Mouse (Mus musculus) granulocyte monocyte progenitor cell, adult 5-6 weeks (primary cell): ENCODE data around the gene Car4. TPM values are rescaled to one million over a fixed set of nuclear protein-coding genes. Genes with fewer than 3 reads are reported as not detected.

Source experiments
- ATAC-seq: replicated peaks from 2 replicates; pipeline ENCODE4 v1.8.0; 2016; ENCODE audit warnings: mild to moderate bottlenecking, moderate TSS enrichment, inconsistent platforms; ENCODE audit not compliant: poor library complexity, severe bottlenecking
- total RNA-seq, 2 experiments: library from RNA; stranded (forward) in 1 of 2; stranded (reverse) in 1 of 2; fragments of 200-712, 200-1000 nt in 1 of 2; fragments of >200 nt in 1 of 2; fragmentation: Nextera tagmentation in 1 of 2; gene quantifications; 2 replicates each; pipeline ENCODE4 v1.2.3; 2014 to 2017

The Car4 gene
- not detected in 2 replicates for total RNA-seq (2014; fragmentation: Nextera tagmentation)
- not detected in 2 replicates for total RNA-seq (2017)

DNA sequence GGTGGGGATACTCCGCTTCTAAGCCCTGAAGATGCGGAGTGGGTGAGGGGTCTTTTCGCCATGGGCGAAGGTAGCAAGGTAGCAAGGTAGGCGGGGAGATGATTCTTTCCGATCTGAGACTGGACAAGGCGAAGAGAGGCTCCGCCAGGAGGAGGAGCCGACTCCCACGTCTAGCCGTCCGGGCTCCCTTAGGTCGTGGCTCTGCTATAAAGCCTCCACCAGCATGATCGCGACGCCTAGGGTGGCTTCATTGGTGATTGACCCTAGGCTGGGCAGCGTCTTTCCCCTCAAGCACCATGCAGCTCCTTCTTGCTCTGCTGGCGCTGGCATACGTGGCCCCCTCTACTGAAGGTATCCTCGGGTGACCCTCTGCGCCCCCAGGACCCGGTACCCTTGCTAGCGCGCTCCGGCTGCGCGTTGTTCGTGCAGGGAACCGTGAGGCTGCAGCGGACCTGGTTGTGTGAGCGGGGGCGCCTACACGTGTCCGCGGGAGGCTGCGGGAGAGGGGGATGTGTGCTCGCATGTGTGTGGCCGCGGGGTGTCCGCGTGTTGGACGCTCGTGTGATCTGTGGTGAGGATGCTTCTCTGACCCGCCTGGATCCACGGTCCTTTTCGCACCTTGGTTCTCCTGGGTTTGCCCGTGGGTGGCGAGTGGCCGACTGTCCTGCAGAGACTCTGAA lies at the start of gene Car4:
TSS of gene Car4 (plus strand) at position 196 of the 680 bp plus-strand sequence.
- no peak for ATAC-seq

DNA sequence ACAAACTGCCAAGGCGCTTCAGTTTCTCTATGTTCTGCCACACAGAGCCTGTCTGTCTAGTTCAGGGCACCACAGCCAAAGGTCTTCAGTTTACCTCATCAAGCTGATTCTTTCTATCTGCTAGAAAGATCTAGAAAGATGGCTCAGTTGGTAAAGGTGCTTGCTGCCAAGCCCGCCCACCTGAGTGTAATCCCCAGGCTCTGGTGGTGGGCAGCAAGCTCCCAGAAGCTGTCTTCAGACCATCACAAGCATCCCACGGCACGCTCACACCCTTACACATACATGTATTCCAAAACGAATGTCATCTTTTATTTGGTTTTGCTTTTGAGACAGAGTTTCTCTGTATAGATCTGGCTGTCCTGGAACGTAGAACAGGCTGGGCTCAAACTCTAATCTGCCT lies 49.1 kb upstream of the Car4 start:
- ATAC-seq: no peak

DNA sequence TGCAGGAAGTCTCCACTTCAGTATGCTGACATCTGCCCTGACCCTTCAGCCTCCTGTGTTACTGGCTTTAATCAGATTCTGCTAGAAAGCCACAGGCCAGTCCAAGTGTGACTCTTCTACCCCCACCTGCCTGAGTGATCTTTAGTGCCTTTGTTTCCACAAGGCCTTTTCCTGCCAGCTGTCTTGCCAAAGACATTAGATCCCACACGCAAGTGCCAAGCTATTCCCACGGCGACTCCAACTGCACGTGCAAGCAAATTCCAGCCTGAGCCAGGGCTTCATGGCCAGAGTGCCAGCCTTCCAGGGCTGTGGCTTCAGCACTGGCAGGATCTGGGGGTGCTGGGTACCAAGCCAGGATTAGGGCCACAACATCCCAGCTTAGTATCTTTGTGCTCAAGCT lies 47.2 kb upstream of the Car4 start:
- no peak for ATAC-seq

DNA sequence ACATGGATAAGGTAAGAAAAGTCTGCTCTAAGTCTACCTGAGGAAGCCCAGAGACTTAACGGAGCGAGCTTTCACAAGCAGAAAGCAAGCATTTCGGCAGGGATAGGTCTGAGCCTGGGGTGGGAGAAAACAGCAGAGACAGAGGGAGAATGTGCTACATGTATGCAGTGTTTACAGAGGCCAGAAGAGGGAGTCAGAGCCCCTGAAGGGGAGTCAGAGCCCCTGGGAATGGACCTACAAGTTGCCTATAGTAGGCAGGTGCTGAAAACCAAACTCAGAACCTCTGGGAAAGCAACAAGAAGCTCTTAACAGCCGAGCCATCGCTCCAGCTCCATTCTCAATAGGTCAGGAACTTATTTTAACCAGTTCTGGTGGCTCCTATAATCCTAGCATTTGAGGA lies 42.9 kb upstream of the Car4 start:
- peak; percentile 21; the same call in 1 of the 2 replicates for ATAC-seq

DNA sequence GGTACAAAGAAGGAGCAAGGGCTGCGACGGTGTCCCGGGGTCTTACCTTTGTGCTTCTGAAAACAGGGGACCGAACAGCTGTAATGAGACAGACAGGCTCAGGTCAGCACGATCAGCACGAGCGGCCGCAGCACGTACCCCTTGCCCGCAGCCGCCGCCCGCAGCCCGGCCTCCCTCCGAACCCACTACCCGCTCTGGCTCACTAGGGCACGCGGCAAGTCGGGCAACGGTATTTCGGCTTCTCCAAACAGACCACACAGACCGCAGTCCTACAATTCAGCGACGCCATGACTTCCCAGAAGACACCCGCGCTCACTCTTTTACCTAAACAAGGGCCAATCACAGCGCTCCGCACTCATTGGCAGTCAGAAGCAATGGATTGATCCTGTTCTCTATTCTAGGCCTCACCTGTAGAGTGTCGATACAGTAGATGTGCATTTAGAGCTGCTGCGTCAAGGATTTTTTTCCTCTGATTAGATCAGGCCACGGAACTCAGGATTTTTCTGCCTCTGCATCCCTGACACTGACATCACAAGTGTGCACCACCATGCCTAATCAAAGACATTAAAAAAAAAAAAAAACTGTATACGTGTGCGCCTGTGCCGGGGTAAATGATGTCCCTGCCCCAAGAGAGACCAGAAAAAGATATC lies 41.4 kb upstream of the Car4 start, which contains the start of gene Znhit3:
TSS of gene Znhit3 (minus strand) at position 314 of the 650 bp plus-strand sequence.
- peak; percentile 95 for ATAC-seq

DNA sequence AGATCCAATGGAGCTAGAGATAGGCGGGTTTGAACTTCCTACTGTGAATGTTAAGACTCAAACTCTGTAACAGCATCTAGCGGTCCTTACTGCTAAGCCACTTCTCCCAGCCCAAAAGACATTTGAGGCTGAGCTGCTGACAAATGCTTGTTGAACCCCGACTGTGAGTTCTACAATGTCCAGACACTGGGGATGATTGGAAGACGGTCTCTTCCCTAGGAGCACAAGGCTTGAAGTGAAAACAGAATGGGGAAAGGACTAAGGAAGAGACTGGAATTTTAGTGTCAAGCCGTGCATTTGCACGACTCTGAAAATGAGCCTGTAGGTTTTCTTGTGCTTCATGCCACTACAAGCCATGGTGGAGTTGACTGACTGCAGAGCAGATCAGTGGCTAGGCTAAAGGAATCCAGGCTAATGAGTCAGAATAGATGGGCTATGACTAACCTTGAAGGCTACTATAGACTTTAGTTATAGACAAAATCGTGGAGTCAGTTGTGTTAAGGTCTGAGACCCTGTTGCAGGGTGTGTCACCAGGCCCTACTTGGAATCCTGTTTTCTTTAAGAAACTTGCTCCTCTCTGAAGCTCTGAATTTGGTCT lies 40.8 kb upstream of the Car4 start:
- no peak for ATAC-seq

DNA sequence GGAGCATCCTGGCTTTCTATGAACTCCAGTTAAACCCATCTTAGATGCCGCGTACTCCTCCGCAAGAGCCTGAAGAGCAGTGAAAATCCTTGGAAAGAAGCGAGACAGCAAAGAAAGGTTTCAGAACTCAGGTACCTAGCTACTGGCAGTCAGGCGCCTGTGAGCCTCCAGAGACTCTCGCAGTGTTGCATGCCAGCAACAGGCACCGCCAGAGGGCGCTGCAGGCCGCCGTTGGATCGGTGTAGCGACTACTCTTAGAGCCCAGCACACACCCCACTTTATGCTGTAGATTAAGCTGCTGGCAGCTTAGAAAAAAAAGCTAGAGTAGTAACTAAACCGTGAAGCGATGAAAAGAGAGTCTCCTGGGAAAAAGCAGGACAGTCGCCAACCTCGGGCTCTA lies 39.2 kb upstream of the Car4 start:
- peak; percentile 56; the same call in 1 of the 2 replicates for ATAC-seq

DNA sequence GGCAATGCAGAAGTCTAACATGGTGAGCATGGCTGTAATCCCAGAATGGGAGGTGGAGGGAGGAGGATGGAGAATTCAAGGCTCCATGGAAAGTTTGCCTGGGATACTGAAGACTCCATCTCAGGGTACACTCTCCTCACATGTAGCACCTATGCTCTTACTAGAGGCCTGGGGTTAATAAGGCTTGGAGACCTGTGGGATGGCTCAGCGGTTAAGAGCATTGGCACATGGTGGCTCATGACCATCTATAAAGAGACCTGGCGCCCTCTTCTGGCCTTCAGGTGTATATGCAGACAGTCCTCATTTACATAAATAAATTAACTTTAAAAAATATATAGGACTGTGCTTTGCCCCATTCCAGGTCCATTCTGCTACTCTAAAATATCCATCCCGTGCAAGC lies 38.3 kb upstream of the Car4 start:
- peak; percentile 38; the same call in 1 of the 2 replicates for ATAC-seq

DNA sequence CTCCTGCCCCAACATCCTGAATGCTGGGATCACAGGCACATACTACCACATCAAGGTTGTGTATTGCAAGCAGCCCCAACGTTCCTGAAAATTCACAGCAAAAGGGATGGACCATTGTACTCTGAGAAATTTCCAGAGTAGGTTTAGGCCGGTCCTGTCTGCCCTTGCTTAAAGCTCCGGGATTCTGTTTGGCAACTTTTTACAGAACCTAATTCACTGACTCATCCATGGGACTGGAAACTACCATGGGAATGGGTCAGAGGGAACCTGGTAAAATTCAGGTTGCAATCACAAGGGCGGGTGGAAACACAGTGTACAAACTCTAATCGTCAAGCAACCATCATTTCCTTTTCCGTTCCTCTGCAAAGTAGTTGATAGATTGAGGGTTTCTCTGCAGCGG lies 37.6 kb upstream of the Car4 start:
- ATAC-seq: no peak

DNA sequence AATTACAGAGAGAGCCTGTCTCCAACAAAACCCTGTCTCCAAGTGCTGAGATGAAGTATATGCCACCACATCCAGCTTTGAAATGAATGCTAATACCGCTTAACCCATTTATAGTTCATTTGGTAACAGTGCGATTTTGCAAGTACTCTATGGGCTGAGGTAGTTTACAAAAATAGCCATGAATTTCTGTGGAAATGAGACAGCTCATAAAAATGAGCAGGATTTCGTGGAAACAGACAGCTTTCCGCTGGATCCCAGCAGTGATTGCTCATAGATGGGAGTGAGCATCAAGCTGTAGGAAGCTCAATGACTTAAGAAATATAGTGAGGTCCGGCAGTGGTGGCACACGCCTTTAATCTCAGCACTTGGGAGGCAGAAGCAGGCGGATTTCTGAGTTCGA lies 36.6 kb upstream of the Car4 start:
- ATAC-seq: no peak

DNA sequence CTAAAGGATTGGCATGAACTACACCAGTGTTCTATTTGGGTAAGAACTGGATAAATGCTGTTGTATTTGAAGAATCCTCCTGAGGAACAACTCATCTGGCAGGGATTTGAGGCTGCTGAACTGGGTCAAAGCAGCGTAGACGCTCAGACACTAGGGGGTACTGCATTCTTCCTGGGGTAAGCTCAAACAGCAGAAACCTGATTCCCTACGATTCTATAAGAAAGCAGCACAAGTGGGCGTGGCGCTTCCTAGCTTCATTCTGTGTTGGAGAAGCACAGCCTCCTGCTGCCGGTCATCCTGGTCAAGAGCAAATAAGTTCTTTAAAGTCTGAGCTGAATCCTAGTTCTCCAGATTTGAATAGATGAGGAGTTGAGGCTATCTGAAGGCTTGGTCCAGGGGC lies 25.3 kb upstream of the Car4 start:
- no peak for ATAC-seq

DNA sequence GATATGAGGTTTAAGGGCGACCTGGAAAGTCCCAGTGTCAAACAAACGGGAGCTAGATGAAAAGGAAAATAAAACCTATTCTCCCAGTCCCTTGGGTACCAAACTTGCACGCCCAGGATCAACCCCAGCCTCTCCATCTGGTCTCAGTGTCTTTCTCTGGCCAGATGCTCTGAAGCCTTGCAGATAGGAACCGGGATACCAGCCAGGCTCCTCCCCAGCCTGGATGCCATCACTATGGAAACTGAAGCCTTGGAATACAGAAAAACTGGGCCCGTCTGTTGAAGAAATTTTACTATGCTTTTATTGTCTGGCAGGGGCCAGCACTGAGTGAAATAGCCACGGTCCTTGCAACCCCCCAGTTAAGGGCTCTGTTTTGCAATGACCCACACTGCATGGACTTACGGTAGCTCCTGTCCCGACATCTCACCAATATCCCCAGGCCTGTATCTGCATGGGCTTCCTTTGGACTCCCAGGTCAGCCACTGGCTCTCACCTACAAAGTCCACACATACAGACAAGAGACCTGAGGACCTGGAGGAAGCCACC lies 18.0 kb upstream of the Car4 start:
- no peak for ATAC-seq

DNA sequence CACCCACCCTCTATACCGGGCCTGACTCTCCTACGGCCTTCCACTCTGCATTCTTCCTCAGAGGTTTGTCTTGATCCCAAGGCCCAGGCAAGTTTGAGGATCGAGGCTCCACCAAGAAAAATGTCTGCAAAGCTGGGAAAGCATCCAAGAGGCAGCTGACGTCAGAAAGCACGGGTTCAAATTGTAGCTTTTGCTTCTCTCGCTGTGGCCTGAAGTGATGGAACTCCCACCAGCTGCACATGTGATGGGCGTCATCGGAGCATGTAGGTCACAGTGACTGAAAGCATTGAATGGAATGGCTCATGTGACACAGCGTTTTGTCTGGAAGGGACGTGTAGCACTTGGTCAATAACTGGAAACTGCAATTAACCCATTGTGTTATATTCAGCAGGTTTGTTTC lies 17.4 kb upstream of the Car4 start:
- ATAC-seq: no peak

DNA sequence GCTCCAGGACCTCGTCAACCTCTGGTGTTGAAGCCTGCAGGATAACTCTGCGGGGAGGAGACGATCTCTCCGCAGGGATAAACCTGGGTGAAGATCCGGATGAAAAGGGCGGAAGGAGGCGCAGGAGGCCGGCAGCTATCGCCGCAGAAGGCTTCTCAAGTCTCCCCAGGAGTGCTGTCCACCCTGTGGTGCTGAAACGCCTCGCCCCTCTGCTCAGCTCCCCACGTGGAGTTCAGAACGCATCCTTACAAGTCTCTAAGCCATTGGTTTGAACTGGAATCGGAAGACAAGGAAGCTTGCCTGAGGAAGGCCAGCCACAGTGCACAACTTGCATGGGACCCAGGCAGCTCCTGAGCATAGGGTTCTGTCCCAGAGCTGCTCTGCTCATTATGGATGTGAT lies 13.6 kb upstream of the Car4 start:
- peak; percentile 73 for ATAC-seq

DNA sequence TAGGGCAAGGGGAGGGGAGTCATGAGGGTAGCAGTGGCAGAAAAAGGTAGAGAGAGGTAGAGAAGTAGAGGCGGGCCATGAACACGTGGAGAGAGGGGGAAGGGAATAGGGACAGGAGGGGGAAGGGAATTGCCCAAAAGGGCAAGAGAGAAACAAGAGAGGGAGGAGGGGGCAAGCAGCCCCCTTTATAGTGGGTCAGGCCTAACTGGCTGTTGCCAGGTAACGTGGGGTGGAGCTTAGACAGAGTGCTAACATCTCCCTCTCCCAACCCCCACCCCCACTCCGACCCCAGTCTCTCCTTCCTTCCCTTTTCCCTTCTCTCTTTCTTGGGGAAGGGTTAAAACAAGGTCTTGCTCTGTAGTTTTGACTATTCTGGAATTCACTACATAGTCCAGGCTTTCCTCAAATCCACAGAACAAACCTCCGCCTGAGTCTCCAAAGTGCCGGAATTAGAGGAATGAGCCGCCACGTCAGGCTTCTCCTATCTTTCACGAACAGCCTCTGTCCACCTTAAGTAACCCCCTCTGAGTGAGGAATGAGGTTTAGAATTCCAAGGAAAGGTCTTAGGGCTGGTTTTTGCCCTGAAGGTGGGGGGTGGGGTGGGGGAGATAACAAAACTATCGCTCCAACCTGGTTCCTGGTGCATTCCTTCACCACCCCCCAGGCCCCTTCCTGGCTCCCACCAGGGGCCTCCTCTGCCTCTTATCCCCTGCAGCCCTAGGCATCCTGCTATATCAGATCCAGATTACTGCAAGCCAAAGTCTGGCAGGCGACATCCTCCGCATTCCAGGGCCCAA lies 12.7 kb upstream of the Car4 start:
- ATAC-seq: no peak

DNA sequence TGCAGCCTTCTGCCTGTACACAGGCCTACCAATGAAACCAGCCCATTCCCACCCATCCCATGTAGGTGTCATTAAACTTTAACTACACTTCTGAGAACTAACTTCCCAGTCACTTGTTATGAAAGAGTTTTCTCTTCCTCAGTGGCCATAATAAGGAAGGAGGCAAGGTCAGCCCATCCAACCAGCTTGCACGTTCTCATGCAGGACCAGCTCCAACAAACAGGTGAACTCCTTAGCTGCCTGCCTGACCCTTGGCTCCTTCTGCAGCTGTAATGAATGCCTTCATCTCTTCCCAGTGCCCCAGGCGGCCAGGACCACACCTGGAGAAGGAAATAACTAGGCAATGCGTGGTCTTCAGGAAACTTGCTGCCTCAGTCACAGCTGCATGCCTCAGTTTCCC lies 11.7 kb upstream of the Car4 start:
- ATAC-seq: no peak

DNA sequence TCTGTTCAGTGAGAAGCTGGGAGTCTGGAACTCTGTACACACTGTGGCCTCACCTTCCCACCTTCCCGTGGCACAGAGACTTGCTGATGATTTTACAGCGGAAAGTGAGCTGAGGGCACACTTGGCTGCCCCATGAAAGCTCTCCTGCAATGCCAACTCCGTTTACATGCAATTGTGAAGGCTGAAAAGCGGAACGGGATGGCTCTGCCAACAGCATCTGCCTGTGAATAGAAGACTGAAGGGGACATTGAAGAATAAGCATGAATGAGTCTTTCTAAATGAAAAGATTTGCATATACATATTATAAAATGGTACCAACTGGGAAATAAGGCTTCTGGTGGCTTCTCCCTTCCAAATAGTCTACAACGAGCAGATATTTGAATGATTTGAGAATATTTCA lies 10.4 kb upstream of the Car4 start:
- no peak for ATAC-seq

DNA sequence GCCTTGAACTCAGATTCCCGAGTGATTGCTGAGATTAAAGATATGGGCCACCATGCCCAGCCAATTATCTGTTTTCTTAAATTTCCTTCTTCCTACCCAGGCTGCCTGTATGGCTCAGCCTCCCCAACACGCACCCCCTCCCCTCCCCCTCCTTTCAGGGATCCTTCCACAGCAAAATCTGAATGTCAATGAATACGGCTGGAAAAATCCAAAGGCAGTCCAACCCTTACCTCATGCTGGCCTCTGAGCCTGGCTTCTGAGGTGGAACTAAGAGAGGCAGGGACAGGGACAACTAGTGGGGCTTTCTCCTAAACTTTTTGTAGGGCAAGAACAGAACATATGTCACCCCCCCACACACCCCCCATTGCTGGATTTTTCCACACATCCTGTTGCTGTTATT lies 9.5 kb upstream of the Car4 start:
- ATAC-seq: no peak

DNA sequence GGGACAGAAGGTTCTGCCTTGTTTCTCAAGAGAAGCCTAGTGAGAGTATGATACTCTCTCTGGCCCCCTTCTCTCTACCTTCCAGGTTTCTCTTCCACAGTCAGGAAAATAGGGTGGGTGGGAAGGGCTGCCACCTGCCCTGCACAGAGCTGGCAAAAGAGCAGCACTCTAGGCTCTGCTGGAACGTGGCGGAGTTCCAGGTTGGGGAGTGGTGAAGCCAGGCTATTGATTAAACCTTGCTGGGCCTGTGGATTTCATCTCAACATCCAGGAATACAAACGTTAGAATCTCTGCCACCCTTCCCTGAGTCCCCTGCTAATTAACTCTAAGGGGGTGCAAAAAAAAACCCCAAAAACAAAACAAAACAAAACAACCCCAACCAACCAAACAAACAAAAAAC lies 9.1 kb upstream of the Car4 start:
- ATAC-seq: no peak

DNA sequence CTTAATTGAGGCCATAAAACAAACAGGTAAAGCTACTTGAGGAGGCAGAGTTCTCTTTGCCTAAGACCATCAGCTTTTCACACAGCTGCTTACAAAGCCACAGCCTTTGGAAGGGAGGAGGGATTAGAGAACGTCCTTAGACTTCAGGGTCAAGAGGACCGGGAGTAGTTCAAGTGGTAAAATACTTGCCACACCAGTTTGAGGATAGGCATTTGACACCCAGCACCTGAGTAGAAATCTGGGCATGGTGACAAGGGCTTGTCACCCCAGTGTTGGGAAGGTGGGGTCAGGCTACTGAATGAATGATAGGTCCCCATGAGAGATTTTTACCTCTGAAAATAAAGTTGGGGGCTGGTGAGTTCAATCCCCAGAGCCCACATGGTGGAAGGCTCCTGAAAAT lies 5.0 kb upstream of the Car4 start:
- no peak for ATAC-seq

DNA sequence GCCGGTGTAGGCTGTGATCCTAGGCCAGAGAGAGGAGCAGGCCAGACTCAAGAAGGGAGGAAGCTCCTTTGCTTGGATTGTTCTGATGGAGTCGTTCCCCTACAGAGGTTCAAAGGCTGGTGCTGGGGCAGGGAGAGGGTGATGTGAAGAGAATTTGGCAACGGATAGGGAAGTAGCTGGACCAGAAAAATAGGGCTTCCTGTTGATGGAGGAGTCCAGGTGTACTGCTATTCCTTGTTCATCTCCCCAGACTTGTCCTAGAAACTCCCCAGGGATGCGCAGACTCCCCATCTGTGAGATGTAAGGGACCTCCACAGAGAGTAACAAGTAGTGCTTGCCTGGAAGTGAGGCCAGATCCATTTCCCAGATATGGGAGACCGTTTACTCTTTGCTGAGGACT lies 1.2 kb upstream of the Car4 start:
- no peak for ATAC-seq
